Mouse (Mus musculus) embryonic facial prominence, embryonic 14.5 days (tissue): ENCODE results near the gene Pitpnm2. TPM values are rescaled to one million over a fixed set of nuclear protein-coding genes. Genes with fewer than 3 reads are reported as not detected.

Experiments
- ATAC-seq: fragments of 200-750 bp; cut with Nextera tagmentation; 2 replicates; pipeline ENCODE4 v1.8.0; 2017; ENCODE audit warnings: low read depth, moderate number of reproducible peaks, moderate TSS enrichment
- DNase-seq: peaks from one replicate; pipeline ENCODE4 v3.0.0-alpha.2; 2015; ENCODE audit warnings: low spot score
- H3K27ac ChIP-seq: fragments of 300-500 bp; sonication (generic); replicated peaks from 2 replicates; pipeline ENCODE4 v1.5.1; 2014; ENCODE audit warnings: low read depth, mild to moderate bottlenecking, low read length, moderate library complexity
- H3K27me3 ChIP-seq: fragments of 300-500 bp; sonication (generic); replicated peaks from 2 replicates; pipeline ENCODE4 v1.6.1; 2014; ENCODE audit warnings: low read length; ENCODE audit not compliant: control insufficient read depth, insufficient read depth
- H3K36me3 ChIP-seq: fragments of 300-500 bp; sonication (generic); 2 replicates; pipeline ENCODE4 v1.6.1; 2014; ENCODE audit warnings: low read length, mixed read lengths; ENCODE audit not compliant: control insufficient read depth, insufficient read depth
- H3K4me1 ChIP-seq: fragments of 300-500 bp; sonication (generic); 2 replicates; pipeline ENCODE4 v1.6.1; 2014; ENCODE audit warnings: antibody characterized with exemption, low read length; ENCODE audit not compliant: control insufficient read depth, insufficient read depth
- H3K4me2 ChIP-seq: fragments of 300-500 bp; sonication (generic); 2 replicates; pipeline ENCODE4 v1.6.1; 2014; ENCODE audit warnings: low read depth, mild to moderate bottlenecking, low read length, moderate library complexity, mixed read lengths
- H3K4me3 ChIP-seq: fragments of 300-500 bp; sonication (generic); 2 replicates; pipeline ENCODE4 v1.5.1; 2014; ENCODE audit warnings: low read depth, mild to moderate bottlenecking, low read length
- H3K9ac ChIP-seq: fragments of 300-500 bp; sonication (generic); 2 replicates; pipeline ENCODE4 v1.6.1; 2014; ENCODE audit warnings: low read depth, mild to moderate bottlenecking, low read length, moderate library complexity, mixed read lengths
- H3K9me3 ChIP-seq: fragments of 300-500 bp; sonication (generic); 2 replicates; pipeline ENCODE4 v1.6.1; 2016; ENCODE audit warnings: low read length; ENCODE audit not compliant: control insufficient read depth
- WGBS: fragments of 180-500 bp; shearing (Covaris S2); extraction: QIAGEN DNeasy Blood & Tissue Kit; methylation state at CpG from one replicate; pipeline ENCODE4 v1.1.7; 2014; 5-methylcytosine and 5-hydroxymethylcytosine counted together
- polyA plus RNA-seq: library from polyadenylated mRNA; unstranded; fragments of >200 nt; fragmentation: Nextera tagmentation; extraction: Ambion mirVana; gene quantifications from 2 replicates; pipeline ENCODE4 v1.2.1, GENCODE M21; 2014

Pitpnm2 gene
- polyA plus RNA-seq, 1 experiment from 2014 or later = 7.6 TPM

DNA sequence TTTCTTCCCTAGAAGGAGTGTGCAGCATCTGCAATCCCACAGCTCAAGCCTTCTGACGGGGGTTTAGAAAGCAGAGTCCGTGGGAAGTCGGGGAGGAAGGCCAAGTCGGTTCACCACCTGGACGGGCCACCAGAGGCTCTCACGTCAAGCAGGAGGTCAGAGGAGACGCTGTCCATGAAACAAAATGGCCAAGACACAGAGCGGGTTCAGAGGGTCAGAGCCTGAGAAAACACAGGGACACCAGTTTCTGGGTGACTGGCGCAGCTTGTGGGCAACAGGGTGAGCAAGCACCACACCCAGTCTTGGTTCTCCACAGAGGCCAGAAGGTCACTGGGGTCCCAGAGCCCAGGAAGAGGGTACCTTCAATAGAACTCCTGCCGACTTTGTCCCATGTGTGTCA lies 33.9 kb downstream of the Pitpnm2 start:
- H3K27ac ChIP-seq = no peak overlapping the region
- WGBS = 75% methylated on average over 10 of the region's 10 CpGs

DNA sequence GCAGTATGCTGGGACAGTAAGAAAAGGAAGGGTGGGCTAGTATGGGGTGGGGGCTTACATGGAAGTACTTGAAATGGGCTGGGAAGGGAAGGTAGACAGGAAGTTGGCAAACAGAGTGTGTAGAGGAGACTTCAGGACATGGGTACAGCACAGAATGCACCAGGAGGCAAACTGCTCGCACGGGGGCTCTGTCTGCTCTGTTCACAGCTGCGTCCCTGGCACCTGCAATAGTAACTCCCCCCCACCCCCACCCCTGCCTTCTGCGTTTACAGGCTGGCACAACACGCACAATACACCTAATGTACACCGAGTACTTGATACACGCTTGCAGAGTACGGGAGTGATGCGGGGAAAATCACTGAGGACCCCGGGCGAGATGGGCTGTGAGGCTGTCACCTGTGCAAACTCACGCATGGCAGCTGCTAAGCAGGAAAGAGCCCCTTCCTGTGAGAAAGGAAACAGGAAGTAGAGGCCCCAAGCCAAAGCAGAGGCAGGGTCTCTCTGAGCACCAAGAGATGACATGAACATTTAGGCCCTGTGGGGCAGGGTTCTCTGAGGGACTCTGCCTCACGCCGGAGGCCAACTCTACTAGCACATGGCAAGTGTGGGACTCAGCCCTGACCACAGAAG lies 34.9 kb downstream of the Pitpnm2 start:
- no peaks in the 10 kb centered on the region for H3K4me1 ChIP-seq
- ATAC-seq (no peak), DNase-seq (no peak)
- H3K36me3 ChIP-seq = peaks cover 7% of the 10 kb centered on the region; the same call in 1 of the 2 replicates
- H3K27ac ChIP-seq = no peak overlapping the region
- H3K9ac ChIP-seq = no peak overlapping the region
- WGBS = 79% methylated on average over 14 of the region's 14 CpGs
- H3K27me3 ChIP-seq = no peaks in the 10 kb centered on the region
- H3K9me3 ChIP-seq = no peaks in the 10 kb centered on the region
- no peak overlapping the region for H3K4me3 ChIP-seq
- no peak overlapping the region for H3K4me2 ChIP-seq

More for the DNA sequence above, 33.9 kb downstream of the Pitpnm2 start:
- no peaks in the 10 kb centered on the region for H3K27me3 ChIP-seq
- no peak overlapping the region for H3K4me3 ChIP-seq
- ATAC-seq (no peak), DNase-seq (no peak)
- H3K9me3 ChIP-seq = no peaks in the 10 kb centered on the region
- H3K9ac ChIP-seq = no peak overlapping the region
- no peaks in the 10 kb centered on the region; the same call in 1 of the 2 replicates for H3K4me1 ChIP-seq
- no peak overlapping the region for H3K4me2 ChIP-seq
- H3K36me3 ChIP-seq = peaks cover 7% of the 10 kb centered on the region; the same call in 1 of the 2 replicates

DNA sequence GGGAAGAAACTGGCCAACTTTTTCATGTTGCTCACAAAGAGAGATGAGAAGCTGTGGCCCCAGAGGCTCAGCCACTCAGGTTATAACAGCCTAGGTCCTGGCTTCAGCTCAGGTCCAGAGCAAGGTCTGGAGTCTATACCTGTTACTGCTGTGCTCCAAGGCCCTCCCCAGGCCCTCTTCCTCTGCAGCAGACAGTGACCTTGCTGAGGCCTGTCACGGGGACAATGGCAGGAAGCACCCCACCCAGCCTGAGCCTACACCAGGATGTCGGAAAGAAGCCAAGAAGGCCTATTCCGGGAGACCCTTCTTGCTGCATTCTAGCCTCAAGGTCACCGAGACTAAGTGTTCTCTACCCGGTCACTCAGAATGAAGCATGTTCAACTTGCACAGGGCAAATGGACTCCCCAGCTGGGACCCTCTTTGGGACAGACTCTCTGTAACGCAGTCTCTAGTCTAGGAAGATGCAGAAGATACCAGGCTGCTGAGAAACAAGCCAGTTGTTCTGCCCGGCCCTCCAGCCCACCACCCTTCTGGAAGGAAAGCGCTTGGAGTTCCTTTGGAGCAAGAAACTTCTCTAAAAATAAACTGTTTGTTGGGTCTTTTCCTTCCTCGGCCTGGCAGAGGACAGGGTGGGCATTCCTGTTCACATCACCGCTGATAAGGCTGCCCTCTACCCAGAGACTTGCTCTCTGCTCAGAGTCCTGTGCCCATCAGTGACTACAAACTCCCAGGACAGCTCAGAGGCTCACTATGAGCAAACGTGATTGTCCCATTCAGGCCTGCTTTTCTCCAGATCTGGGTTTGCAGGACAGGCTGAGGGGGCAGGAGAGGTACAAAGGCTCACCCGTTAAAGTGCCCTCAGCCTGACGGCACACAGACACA lies 35.7 kb downstream of the Pitpnm2 start:
- WGBS = 79% methylated on average over 13 of the region's 13 CpGs
- H3K9ac ChIP-seq = no peak overlapping the region
- no peak for ATAC-seq

DNA sequence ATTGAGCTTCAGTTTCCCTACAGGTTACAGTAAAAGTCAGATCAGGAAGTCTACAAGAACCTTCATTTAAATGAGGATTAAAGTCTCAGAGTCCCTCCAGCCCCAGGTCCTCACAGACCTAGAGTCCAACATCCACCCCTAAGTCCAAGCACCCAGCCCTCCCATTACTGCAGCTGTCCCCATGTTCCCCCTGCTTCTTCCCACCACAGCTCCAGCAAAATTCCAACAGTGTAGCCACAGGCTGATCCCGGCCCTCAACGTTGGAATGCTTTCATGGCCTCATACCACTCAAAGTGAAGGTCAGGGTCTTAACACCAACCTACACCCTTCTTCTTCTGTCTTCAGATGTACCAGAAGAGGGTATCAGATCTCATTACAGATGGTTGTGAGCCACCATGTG lies 37.9 kb downstream of the Pitpnm2 start:
- WGBS = 74% methylated on average over 2 of the region's 2 CpGs
- DNase-seq (no peak), ATAC-seq (no peak)
- H3K9me3 ChIP-seq = no peaks in the 10 kb centered on the region
- H3K4me2 ChIP-seq = no peak overlapping the region
- H3K27ac ChIP-seq = no peak overlapping the region
- H3K4me1 ChIP-seq = 0 out of 2 replicates have a peak, but pooled peaks cover 2% of the 10 kb centered on the region
- peaks cover 7% of the 10 kb centered on the region; the same call in 1 of the 2 replicates for H3K36me3 ChIP-seq
- H3K9ac ChIP-seq = no peak overlapping the region
- H3K4me3 ChIP-seq = no peak overlapping the region
- H3K27me3 ChIP-seq = no peaks in the 10 kb centered on the region

More for the DNA sequence above, 35.7 kb downstream of the Pitpnm2 start:
- no peaks in the 10 kb centered on the region for H3K9me3 ChIP-seq
- H3K36me3 ChIP-seq = peaks cover 7% of the 10 kb centered on the region; the same call in 1 of the 2 replicates
- H3K4me2 ChIP-seq = no peak overlapping the region
- no peaks in the 10 kb centered on the region for H3K27me3 ChIP-seq
- no peak overlapping the region for H3K4me3 ChIP-seq
- peak overlapping the region; percentile 44 for H3K27ac ChIP-seq
- DNase-seq = peak; percentile 39
- no peaks in the 10 kb centered on the region for H3K4me1 ChIP-seq

DNA sequence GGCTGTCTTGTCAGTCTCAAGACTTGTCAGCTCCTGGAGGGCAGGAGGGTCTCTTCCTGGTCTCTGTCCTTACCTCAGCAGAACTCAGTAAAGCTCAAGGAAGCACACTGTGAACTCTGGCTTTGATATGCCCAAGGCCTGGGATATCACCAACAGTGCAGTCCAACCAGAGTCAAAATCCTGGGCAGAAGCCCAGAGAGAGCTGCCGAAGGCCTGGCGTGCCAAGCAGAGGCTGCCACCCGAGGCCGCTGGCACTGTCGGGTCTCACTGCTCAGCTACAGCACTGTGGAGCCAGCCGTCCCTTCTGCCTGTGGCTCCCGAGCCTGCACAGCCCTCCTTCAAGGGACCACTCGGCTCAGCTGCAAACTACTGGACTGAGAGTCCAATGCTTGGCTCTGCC lies 38.3 kb downstream of the Pitpnm2 start:
- DNase-seq = no peak
- Histone ChIP-seq H3K27ac (no peak overlapping the region), H3K4me3 (no peak overlapping the region), H3K9me3 (no peaks in the 10 kb centered on the region), H3K9ac (no peak overlapping the region), H3K36me3 (peaks cover 7% of the 10 kb centered on the region; the same call in 1 of the 2 replicates), H3K4me1 (peaks cover 2% of the 10 kb centered on the region; the same call in 1 of the 2 replicates), H3K27me3 (no peaks in the 10 kb centered on the region), H3K4me2 (no peak overlapping the region)
- WGBS = 87% methylated on average over 8 of the region's 8 CpGs
- ATAC-seq = no peak

DNA sequence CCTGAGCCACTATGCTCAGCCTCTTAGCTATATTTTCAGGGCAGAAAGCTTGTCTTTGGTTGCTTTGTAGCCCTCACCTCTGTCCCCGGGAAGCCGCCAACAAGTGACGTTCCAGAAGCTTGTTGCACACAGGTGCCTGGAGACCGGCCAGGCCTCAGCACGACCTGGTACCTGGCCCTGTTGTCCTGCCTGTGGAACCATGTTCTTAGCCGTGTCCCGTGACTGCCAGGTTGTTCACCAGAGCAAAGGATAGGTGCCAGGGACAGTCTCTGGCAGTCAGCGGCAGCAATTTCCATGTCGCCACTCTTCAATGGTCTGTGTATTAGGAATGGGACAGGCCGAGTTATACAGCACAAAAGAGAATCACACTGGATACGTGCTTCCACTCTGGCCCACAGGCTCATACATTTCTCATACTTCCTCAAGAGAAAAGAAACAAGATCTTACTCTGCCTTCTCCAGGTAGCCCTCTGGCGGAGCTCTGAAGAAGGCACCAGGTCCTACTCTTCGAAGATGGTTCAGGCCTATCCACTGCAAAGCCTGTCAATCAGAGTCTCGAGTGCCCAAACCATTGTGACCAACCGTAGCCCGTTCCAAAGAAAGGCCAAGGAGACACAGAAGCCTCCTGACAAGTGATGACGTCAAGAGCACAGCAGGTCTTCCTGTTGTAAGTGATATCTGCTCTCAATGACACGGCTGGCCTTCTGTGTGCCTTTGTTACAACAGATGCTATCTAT lies 39.1 kb downstream of the Pitpnm2 start:
- H3K36me3 ChIP-seq = peaks cover 6% of the 10 kb centered on the region; the same call in 1 of the 2 replicates
- peaks cover 4% of the 10 kb centered on the region; the same call in 1 of the 2 replicates for H3K4me1 ChIP-seq
- no peaks in the 10 kb centered on the region; the same call in 1 of the 2 replicates for H3K27me3 ChIP-seq
- no peaks in the 10 kb centered on the region for H3K9me3 ChIP-seq
- no peak overlapping the region for H3K9ac ChIP-seq
- no peak for DNase-seq
- H3K4me2 ChIP-seq = no peak overlapping the region
- 70% methylated on average over 18 of the region's 18 CpGs for WGBS
- H3K4me3 ChIP-seq = no peak overlapping the region
- H3K27ac ChIP-seq = no peak overlapping the region
- ATAC-seq = no peak

DNA sequence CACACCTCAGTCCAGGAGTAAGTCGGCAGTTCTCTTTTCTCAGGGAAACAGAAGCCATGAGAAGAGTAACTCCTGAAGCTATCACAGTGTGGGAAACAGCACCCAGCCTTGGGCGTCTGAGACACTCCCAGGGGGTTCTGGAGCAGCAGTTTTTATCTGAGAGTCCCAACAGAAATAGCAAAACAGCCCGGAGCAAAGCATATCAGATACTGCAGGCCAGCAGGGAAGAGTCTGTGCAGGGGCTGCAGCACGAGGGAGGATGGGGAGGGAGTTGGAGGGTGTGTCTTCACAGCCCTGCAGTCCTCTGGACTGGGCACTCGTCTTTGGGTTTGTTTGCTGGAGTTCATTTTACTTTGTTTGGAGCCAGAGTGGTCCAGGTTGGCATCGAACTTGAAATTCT lies 39.7 kb downstream of the Pitpnm2 start:
- H3K27ac ChIP-seq = no peak overlapping the region
- peaks cover 7% of the 10 kb centered on the region; the same call in 1 of the 2 replicates for H3K4me1 ChIP-seq
- H3K36me3 ChIP-seq = no peaks in the 10 kb centered on the region; the same call in 1 of the 2 replicates
- no peak overlapping the region for H3K9ac ChIP-seq
- no peaks in the 10 kb centered on the region for H3K9me3 ChIP-seq
- no peak overlapping the region for H3K4me3 ChIP-seq
- 55% methylated on average over 6 of the region's 6 CpGs for WGBS
- H3K27me3 ChIP-seq = no peaks in the 10 kb centered on the region; the same call in 1 of the 2 replicates
- no peak overlapping the region for H3K4me2 ChIP-seq
- DNase-seq (no peak), ATAC-seq (no peak)

DNA sequence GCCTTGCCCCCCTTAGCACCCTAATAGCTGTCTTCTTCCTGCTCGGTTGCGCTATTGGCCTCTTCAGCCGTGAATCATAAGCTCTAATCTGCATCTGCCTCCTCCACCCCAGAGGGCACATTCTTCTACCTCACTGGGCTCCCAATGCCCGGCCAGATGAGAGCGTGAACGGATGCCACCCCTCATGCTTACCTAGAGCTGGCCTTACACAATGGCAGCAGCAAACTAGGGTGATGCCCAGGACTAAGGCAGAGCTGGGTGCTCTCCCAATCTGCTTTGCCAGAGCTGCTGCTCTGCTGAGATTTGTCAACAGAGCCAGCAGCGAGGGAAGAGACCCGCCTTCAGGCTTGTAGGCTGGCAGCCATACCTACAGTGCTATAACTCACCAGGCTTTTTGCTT lies 41.5 kb downstream of the Pitpnm2 start:
- no peak overlapping the region for H3K4me3 ChIP-seq
- H3K27ac ChIP-seq = no peak overlapping the region

More for the DNA sequence above, 41.5 kb downstream of the Pitpnm2 start:
- Histone ChIP-seq H3K36me3 (no peaks in the 10 kb centered on the region), H3K4me1 (peaks cover 7% of the 10 kb centered on the region; the same call in 1 of the 2 replicates), H3K27me3 (no peaks in the 10 kb centered on the region; the same call in 1 of the 2 replicates), H3K4me2 (no peak overlapping the region), H3K9ac (no peak overlapping the region), H3K9me3 (no peaks in the 10 kb centered on the region)
- DNase-seq (no peak), ATAC-seq (no peak)
- WGBS = 72% methylated on average over 8 of the region's 8 CpGs
